Mouse (Mus musculus): ENCODE results near the gene Osgin1. TPM values are rescaled to one million over a fixed set of nuclear protein-coding genes. Genes with fewer than 3 reads are reported as not detected.

Osgin1 gene
- polyA plus RNA-seq, 1 experiment from 2014 or later = 8.0 TPM

DNA sequence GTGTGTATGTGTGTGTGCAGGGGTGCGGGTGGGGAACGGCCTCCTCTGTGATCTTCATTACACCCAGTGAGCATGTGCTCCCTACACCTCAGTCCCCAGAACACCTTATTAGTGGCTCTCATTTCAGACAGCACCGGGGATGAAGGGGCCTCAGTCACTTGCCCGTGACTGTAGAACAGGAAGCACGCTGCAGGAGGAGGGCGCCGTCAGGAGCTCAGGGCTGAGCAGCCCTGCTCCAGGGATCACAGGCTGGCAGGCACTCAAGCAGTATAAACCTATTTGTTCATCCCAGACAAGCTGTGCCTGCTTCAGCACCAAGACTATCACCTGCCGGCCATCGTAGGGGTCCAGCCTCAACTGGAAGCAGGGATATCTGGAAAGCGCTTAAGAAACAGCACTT is 30.0 kb upstream of the Osgin1 start:
- H3K9me3 ChIP-seq = no peaks in the 10 kb centered on the region
- H3K4me3 ChIP-seq (replicated peaks) = no peak overlapping the region
- ATAC-seq (ENCODE audit: insufficient read depth, low FRiP score, low read depth) = no peak
- H3K4me1 ChIP-seq = 0 out of 2 replicates have a peak, but pooled peaks cover 2% of the 10 kb centered on the region
- no peak overlapping the region for H3K9ac ChIP-seq
- no peak overlapping the region for H3K27ac ChIP-seq
- H3K4me2 ChIP-seq = no peak overlapping the region
- WGBS = 78% methylated on average over 10 of the region's 10 CpGs
- H3K36me3 ChIP-seq = 0 out of 2 replicates have a peak, but pooled peaks cover 11% of the 10 kb centered on the region
- no peaks in the 10 kb centered on the region for H3K27me3 ChIP-seq (replicated peaks)

DNA sequence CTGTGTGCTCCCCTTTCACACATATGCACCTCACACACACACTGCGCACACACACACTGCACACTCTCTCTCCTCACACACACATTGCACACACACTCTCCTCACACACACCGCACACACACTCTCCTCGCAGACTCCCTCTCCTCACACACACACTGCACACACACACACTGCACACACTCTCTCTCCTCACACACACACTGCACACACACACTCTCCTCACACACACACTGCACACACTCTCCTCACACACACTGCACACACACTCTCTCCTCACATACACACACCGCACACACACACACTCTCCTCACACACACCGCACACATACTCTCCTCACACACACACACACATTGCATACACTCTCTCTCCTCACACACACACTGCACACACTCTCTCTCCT is 29.3 kb upstream of the Osgin1 start:
- 97% methylated on average over 5 of the region's 5 CpGs for WGBS
- Histone ChIP-seq H3K27ac (no peak overlapping the region), H3K9ac (no peak overlapping the region), H3K4me2 (no peak overlapping the region), H3K4me3 (replicated peaks) (no peak overlapping the region), H3K27me3 (replicated peaks) (no peaks in the 10 kb centered on the region), H3K4me1 (0 out of 2 replicates have a peak, but pooled peaks cover 2% of the 10 kb centered on the region), H3K9me3 (no peaks in the 10 kb centered on the region), H3K36me3 (peaks cover 14% of the 10 kb centered on the region; the same call in 1 of the 2 replicates)
- no peak for ATAC-seq (ENCODE audit: insufficient read depth, low FRiP score, low read depth)

DNA sequence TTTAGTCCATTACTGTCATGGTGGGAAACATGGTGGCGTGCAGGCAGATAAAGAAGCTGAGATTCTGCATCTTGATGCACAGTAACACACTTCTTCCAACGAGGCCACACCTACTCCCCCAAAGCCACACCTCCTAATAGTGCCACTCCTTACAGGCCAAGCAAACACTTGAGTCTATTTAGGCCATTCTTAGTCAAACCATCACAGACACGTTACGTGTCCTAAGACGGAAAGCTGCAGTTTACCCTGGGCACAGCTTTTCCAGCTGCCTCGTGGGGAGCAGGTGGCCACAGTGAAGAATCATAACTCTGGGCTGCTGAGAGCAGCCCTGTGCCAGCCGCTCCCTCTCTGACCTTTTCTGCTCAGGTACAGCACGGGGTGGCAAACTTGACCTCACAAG is 25.6 kb upstream of the Osgin1 start:
- H3K9me3 ChIP-seq = no peaks in the 10 kb centered on the region
- H3K4me1 ChIP-seq = no peaks in the 10 kb centered on the region
- no peak overlapping the region for H3K27ac ChIP-seq
- H3K4me2 ChIP-seq = no peak overlapping the region
- H3K9ac ChIP-seq = no peak overlapping the region
- H3K4me3 ChIP-seq (replicated peaks) = no peak overlapping the region
- H3K36me3 ChIP-seq = peaks cover 18% of the 10 kb centered on the region
- ATAC-seq (ENCODE audit: insufficient read depth, low FRiP score, low read depth) = no peak
- H3K27me3 ChIP-seq (replicated peaks) = no peaks in the 10 kb centered on the region
- WGBS = 82% methylated on average over 8 of the region's 8 CpGs

DNA sequence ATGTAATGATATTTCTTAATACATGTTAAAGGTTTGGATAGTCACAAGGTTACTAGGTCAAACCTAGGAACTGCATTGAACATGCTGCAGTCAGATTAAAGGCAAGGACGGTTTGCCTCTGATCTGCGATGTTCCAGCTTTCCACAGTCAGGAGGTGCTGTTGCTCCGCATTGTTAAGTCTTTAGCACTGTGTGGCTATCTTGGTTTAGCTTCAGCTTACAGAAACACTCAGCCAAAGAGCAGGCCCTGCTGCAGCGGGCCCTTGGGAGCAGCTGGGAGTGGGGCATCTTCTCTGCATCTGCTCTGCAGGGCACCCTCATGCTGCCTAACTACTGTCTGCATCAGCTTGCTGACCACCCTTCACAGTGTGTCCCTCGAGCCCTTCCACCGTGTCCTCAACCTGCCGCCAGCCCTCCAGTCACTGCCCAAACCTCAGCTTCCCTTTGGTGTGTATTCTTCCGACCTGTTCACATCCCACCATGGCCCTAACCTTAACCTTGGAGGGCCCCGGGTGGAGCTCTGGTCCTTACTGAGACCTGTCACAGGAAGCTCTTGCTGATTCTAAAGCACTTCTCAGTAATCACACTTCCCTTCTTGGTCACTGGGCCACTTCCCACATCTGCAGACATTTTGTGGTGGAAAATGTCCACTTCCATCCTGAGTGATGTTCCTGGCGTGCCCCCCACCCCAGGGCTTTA is 21.7 kb upstream of the Osgin1 start:
- Histone ChIP-seq H3K27ac (no peak overlapping the region), H3K4me1 (no peaks in the 10 kb centered on the region), H3K9me3 (no peaks in the 10 kb centered on the region), H3K9ac (no peak overlapping the region), H3K4me3 (replicated peaks) (no peak overlapping the region), H3K4me2 (no peak overlapping the region), H3K36me3 (peaks cover 18% of the 10 kb centered on the region), H3K27me3 (replicated peaks) (no peaks in the 10 kb centered on the region)
- WGBS = 59% methylated on average over 10 of the region's 10 CpGs
- ATAC-seq (ENCODE audit: insufficient read depth, low FRiP score, low read depth) = no peak

DNA sequence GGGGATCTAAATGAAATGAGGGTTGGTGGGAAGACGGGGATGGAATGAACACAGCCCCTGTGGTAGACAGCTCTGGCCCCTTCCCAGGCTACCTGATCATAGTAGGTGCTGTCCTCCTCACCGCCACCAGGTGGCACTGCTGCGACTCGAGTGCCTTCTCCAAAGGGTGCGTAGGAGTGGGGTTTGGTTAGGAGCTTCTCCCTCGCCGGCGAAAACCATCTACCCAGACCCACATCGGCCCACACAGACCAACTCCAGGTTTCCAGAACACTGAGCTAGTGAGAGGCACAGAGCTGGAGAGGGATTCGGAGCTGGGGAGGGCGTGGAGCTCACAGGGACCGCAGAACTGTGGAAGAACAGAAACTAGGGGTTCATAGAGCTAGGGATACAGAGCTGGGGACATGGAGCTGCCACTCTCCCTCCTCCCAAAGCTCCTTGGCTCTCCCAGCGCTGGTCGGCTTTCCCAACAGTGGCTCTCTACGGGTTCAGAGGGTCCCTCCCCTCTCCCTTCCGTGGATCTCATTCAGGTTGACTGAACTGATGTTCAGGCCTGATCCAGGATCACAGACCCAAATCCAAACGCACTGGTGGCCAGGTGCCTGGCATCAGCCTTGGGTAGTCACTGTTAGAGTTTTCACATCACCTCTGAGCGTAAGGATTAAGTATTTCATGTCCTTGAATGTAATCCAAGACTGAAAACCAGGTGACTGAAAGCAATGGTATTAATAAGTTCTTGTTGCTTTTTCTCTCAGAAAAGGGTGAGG is 21.0 kb upstream of the Osgin1 start:
- peak; percentile 53 for ATAC-seq (ENCODE audit: insufficient read depth, low FRiP score, low read depth)
- Histone ChIP-seq H3K4me3 (replicated peaks) (peak overlapping the region; percentile 13; the same call in 1 of the 2 replicates), H3K9ac (no peak overlapping the region), H3K36me3 (peaks cover 18% of the 10 kb centered on the region), H3K4me2 (peak overlapping the region; percentile 50), H3K27ac (no peak overlapping the region), H3K9me3 (no peaks in the 10 kb centered on the region), H3K4me1 (no peaks in the 10 kb centered on the region), H3K27me3 (replicated peaks) (no peaks in the 10 kb centered on the region)
- WGBS = 13% methylated on average over 18 of the region's 18 CpGs

DNA sequence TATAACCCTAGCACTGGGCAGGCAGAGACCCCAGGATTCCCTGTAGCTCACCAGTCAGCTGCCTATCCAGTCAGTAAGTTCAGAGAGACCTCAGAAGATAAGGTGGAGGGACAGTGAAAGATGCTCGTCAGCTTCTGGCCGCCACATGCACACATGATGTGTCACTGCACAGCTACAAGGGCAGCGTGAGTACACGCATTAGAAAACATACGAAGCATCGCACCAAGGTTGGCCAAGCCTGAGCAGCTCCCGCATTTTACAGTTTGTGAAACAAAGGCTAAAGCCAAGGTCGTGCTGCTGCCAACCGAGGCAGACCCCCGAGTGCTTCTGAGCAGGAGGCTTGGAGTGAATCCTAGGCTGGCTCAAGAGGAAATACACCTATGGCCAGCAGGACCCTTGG is 20.3 kb upstream of the Osgin1 start:
- no peaks in the 10 kb centered on the region for H3K9me3 ChIP-seq
- no peaks in the 10 kb centered on the region for H3K27me3 ChIP-seq (replicated peaks)
- H3K4me2 ChIP-seq = no peak overlapping the region
- no peaks in the 10 kb centered on the region for H3K4me1 ChIP-seq
- H3K4me3 ChIP-seq (replicated peaks) = no peak overlapping the region
- ATAC-seq (ENCODE audit: insufficient read depth, low FRiP score, low read depth) = no peak
- H3K36me3 ChIP-seq = peaks cover 14% of the 10 kb centered on the region
- no peak overlapping the region for H3K27ac ChIP-seq
- WGBS = 79% methylated on average over 10 of the region's 10 CpGs
- no peak overlapping the region for H3K9ac ChIP-seq

DNA sequence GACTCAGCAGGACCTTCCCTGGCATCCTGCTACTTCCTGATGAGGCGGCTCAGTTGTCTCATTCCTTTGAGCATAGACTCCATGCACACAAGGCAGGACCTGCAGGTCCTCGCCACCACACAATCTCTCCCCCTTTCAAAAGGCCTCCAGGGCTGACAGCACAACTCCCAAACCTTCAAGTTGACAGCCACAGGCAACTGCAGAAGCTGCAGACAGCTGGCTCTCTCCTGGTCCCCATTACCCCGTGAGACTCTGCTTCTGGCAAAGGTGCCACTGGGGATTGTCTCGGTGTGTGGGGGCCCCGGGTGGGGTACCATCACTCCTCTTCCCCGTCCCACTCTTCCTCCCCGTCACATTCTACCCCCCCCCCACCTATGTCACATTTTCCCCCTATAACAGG is 13.6 kb upstream of the Osgin1 start:
- no peaks in the 10 kb centered on the region for H3K36me3 ChIP-seq
- 72% methylated on average over 7 of the region's 7 CpGs for WGBS
- H3K27me3 ChIP-seq (replicated peaks) = no peaks in the 10 kb centered on the region
- no peak for ATAC-seq (ENCODE audit: insufficient read depth, low FRiP score, low read depth)
- H3K9me3 ChIP-seq = no peaks in the 10 kb centered on the region
- H3K4me2 ChIP-seq = no peak overlapping the region
- no peak overlapping the region for H3K9ac ChIP-seq
- H3K4me1 ChIP-seq = peaks cover 26% of the 10 kb centered on the region
- H3K27ac ChIP-seq = no peak overlapping the region
- H3K4me3 ChIP-seq (replicated peaks) = no peak overlapping the region

DNA sequence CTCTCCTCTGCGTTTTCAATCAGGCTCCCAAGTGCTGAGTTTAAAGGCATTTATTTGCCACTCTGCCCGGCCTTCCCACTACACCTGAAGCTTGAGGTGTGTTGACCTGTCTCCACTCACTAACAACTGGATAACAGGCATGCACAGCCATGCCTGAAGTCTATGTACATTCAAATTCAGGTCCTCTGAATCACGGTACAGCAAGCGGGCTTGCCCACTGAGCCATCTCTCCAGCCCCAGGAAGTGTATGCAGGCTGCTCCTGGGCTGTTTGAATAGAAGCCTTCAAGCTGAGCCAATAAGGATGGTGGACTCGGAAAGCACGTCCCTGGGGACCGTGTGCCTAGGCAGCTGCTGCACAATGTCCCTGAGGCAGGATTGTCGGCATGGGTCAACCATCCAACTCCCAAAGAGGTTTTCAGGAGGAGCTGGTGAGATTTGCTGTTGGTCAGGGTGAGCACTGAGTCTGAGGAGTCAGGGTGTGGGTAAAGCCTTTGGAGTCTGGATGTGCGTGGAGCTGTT is 12.3 kb upstream of the Osgin1 start:
- Histone ChIP-seq H3K4me2 (no peak overlapping the region), H3K27ac (peak overlapping the region; percentile 48; the same call in 1 of the 2 replicates), H3K9ac (no peak overlapping the region), H3K4me3 (replicated peaks) (no peak overlapping the region), H3K9me3 (no peaks in the 10 kb centered on the region), H3K27me3 (replicated peaks) (no peaks in the 10 kb centered on the region), H3K36me3 (no peaks in the 10 kb centered on the region), H3K4me1 (peaks cover 26% of the 10 kb centered on the region)
- WGBS = 60% methylated on average over 9 of the region's 9 CpGs
- no peak for ATAC-seq (ENCODE audit: insufficient read depth, low FRiP score, low read depth)

DNA sequence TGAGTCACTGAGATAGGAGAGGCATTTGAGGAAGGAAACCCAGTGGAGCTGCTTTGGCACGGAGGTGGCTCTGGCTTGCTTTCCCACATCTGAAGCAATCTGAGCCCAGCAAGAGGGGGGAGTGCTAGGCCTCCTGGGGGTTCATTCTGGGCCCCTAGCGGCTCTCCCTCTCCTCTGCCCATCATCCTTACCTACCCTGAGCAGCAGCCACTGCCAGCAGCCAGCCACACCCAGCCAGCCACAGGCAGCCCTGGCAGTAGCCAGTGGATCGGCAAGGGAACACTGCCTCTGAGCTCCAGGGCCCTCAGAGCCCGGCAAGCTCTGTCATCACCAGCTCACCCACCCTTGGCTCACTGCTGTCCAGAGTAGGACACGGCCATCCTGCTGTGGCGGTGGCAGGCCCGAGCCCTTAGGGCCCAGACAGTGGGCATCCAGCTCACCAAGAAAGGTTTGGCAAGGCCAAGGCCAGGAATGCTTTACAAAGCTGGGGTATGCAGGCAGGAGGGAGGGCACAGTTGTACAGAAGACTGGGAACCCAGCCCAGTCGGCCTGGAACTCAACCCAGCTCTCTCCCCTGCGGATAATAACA is 11.7 kb upstream of the Osgin1 start:
- peak overlapping the region; percentile 48; the same call in 1 of the 2 replicates for H3K27ac ChIP-seq
- H3K4me1 ChIP-seq = peaks cover 26% of the 10 kb centered on the region
- no peaks in the 10 kb centered on the region for H3K27me3 ChIP-seq (replicated peaks)
- no peak overlapping the region for H3K4me3 ChIP-seq (replicated peaks)
- 53% methylated on average over 9 of the region's 9 CpGs for WGBS
- no peak overlapping the region for H3K9ac ChIP-seq
- H3K36me3 ChIP-seq = no peaks in the 10 kb centered on the region
- no peak for ATAC-seq (ENCODE audit: insufficient read depth, low FRiP score, low read depth)
- H3K9me3 ChIP-seq = no peaks in the 10 kb centered on the region
- no peak overlapping the region for H3K4me2 ChIP-seq

DNA sequence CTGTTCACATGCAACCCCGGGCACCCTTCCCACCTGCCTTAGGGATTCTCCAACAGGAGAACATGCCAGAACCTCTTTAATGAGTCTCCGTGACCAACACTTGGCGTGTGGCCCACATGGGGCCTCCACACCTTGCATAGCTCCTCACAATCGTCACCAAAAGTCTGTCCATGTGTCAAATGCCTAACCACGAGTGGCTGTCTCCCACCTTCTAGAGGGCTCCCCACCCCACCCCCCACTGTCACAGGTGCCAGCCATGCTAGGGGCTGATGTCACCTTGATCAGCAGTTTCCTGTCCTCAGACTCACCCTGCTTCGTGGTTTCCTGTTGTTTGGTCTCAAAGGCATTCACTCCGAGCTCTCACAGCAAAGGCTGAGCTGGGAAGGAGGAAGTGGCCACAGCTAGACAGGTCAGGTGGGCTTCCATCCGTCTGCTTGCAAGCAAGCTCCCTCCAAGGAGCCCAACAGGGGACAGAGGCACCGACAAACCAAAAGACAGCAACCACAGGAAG is 10.2 kb upstream of the Osgin1 start:
- Histone ChIP-seq H3K9me3 (no peaks in the 10 kb centered on the region), H3K4me2 (no peak overlapping the region), H3K36me3 (no peaks in the 10 kb centered on the region), H3K4me1 (peaks cover 37% of the 10 kb centered on the region), H3K4me3 (replicated peaks) (no peak overlapping the region), H3K9ac (no peak overlapping the region), H3K27me3 (replicated peaks) (no peaks in the 10 kb centered on the region), H3K27ac (peak overlapping the region; percentile 58)
- ATAC-seq (ENCODE audit: insufficient read depth, low FRiP score, low read depth) = no peak
- 45% methylated on average over 9 of the region's 9 CpGs for WGBS

DNA sequence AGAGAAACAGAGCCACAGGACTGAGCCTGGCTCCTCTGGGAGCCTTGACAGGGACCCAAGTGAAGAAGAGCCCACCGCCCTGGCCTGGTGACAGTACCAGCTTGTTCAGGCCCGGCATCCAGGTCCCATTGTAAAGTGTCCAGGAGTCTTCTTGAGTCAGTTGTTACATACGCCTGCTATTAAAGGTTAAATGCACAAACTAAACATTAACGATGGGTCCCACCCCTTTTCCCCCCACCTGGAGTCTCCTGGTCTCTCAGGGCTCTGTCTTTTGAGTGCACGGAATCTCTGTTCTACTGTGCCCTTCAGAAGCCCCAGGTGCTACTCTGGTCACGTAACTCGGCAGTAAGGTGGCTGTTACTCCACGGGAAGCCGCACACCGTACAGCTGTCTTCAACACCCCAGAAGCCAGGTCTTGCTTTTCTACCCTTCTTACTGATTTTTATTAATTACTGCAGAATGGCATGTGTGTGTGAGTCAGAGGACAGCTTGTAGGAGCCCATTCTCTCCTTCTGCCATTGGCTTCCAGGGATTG is 9.7 kb upstream of the Osgin1 start:
- Histone ChIP-seq H3K4me1 (peaks cover 43% of the 10 kb centered on the region), H3K9me3 (no peaks in the 10 kb centered on the region), H3K9ac (no peak overlapping the region), H3K36me3 (no peaks in the 10 kb centered on the region), H3K4me2 (no peak overlapping the region), H3K27me3 (replicated peaks) (no peaks in the 10 kb centered on the region), H3K27ac (peak overlapping the region; percentile 58), H3K4me3 (replicated peaks) (no peak overlapping the region)
- 68% methylated on average over 10 of the region's 10 CpGs for WGBS
- ATAC-seq (ENCODE audit: insufficient read depth, low FRiP score, low read depth) = peak; percentile 28; the same call in 1 of the 2 replicates
